Mouse (Mus musculus) CH12.LX (cell line): ENCODE measurements around the gene Prkca. TPM values are rescaled to one million over a fixed set of nuclear protein-coding genes. Genes with fewer than 3 reads are reported as not detected.

Experiments used
- DNase-seq: peaks from one replicate; pipeline ENCODE4 v3.0.0-alpha.2; 2013; ENCODE audit errors: extremely low read depth
- H3K27ac ChIP-seq: 2 replicates; pipeline ENCODE4 v1.5.1; 2012; ENCODE audit warnings: low read depth, mild to moderate bottlenecking, control low read depth, moderate library complexity; ENCODE audit not compliant: insufficient read depth
- H3K27me3 ChIP-seq: replicated peaks from 2 replicates; pipeline ENCODE3; 2012; ENCODE audit warnings: inconsistent platforms
- H3K36me3 ChIP-seq, 2 experiments: replicated peaks in 1 of 2; 2 replicates each; pipeline versions ENCODE3 to v1.6.1; 2012; ENCODE audit warnings: inconsistent platforms in 1 of 2, low read length in 1 of 2, mild to moderate bottlenecking in 1 of 2, mixed read lengths in 1 of 2, moderate library complexity in 1 of 2; ENCODE audit not compliant: control insufficient read depth in 1 of 2, insufficient read depth in 1 of 2
- H3K4me1 ChIP-seq, 2 experiments: 2 replicates each; pipeline ENCODE4 v1.6.1; 2012; ENCODE audit warnings: inconsistent platforms in 1 of 2, moderate library complexity in 1 of 2; ENCODE audit not compliant: insufficient read depth in 2 of 2, control insufficient read depth in 1 of 2
- H3K4me2 ChIP-seq: 2 replicates; pipeline ENCODE4 v1.6.1; 2012; ENCODE audit warnings: low read depth, mild to moderate bottlenecking, control low read depth; ENCODE audit not compliant: poor library complexity, insufficient read depth, severe bottlenecking
- H3K4me3 ChIP-seq, 3 experiments: fragments of 150-350 bp in 1 of 3; sonication (generic) in 1 of 3; replicated peaks in 1 of 3; 2 replicates each; pipeline versions ENCODE3 to v1.5.1; 2011 to 2012; ENCODE audit warnings: low read depth in 2 of 3, low read length in 2 of 3, mild to moderate bottlenecking in 2 of 3, moderate library complexity in 2 of 3, control low read depth in 1 of 3, improper control_type of control experiment in 1 of 3, inconsistent platforms in 1 of 3, mixed read lengths in 1 of 3; ENCODE audit not compliant: poor library complexity in 1 of 3
- H3K79me2 ChIP-seq: replicated peaks from 2 replicates; pipeline ENCODE4 v1.6.1; 2012; ENCODE audit warnings: mild to moderate bottlenecking, moderate library complexity; ENCODE audit not compliant: control insufficient read depth, poor library complexity, insufficient read depth, severe bottlenecking; ENCODE audit errors: extremely low read depth
- H3K9ac ChIP-seq: 2 replicates; pipeline ENCODE4 v1.6.1; 2012; ENCODE audit warnings: low read depth, mild to moderate bottlenecking, control low read depth, moderate library complexity; ENCODE audit not compliant: insufficient read depth
- H3K9me3 ChIP-seq: replicated peaks from 2 replicates; pipeline ENCODE3; 2012; ENCODE audit warnings: low read length, inconsistent platforms, mixed read lengths
- BHLHE40 ChIP-seq: IDR thresholded peaks from 2 replicates; pipeline ENCODE4 v1.6.1; 2011; ENCODE audit warnings: mild to moderate bottlenecking, low read depth, low read length, improper control_type of control experiment
- CTCF ChIP-seq, 2 experiments: IDR thresholded peaks in 1 of 2; conservative IDR thresholded peaks in 1 of 2; 2 replicates each; pipeline ENCODE4 v1.5.1; 2011 to 2012; ENCODE audit warnings: low read depth in 2 of 2, low read length in 2 of 2, improper control_type of control experiment in 1 of 2, inconsistent platforms in 1 of 2, mild to moderate bottlenecking in 1 of 2, moderate library complexity in 1 of 2
- E2F4 ChIP-seq: IDR thresholded peaks from 2 replicates; pipeline ENCODE4 v1.6.1; 2011; ENCODE audit warnings: low read depth, low read length, improper control_type of control experiment; ENCODE audit not compliant: insufficient replicate concordance
- ELF1 ChIP-seq: IDR thresholded peaks from 2 replicates; pipeline ENCODE4 v1.6.1; 2014; ENCODE audit warnings: low read depth, mild to moderate bottlenecking, inconsistent platforms, low read length, improper control_type of control experiment
- EP300 ChIP-seq: IDR thresholded peaks from 2 replicates; pipeline ENCODE4 v1.6.1; 2011; ENCODE audit warnings: low read length, improper control_type of control experiment
- ETS1 ChIP-seq: conservative IDR thresholded peaks from 2 replicates; pipeline ENCODE4 v1.6.1; 2012; ENCODE audit warnings: low read depth, mild to moderate bottlenecking, inconsistent platforms, low read length, improper control_type of control experiment, moderate library complexity
- IRF4 ChIP-seq: IDR thresholded peaks from 2 replicates; pipeline ENCODE4 v1.6.1; 2014; ENCODE audit warnings: low read depth, mild to moderate bottlenecking, inconsistent platforms, low read length, improper control_type of control experiment
- MAFK ChIP-seq: IDR thresholded peaks from 2 replicates; pipeline ENCODE4 v1.6.1; 2011; ENCODE audit warnings: low read length, improper control_type of control experiment; ENCODE audit not compliant: insufficient replicate concordance
- MAX ChIP-seq: IDR thresholded peaks from 2 replicates; pipeline ENCODE4 v1.6.1; 2011; ENCODE audit warnings: low read length, improper control_type of control experiment
- MAZ ChIP-seq: IDR thresholded peaks from 2 replicates; pipeline ENCODE4 v1.6.1; 2012; ENCODE audit warnings: low read depth, mild to moderate bottlenecking, inconsistent platforms, low read length, improper control_type of control experiment, moderate library complexity
- MXI1 ChIP-seq: IDR thresholded peaks from 2 replicates; pipeline ENCODE4 v1.6.1; 2011; ENCODE audit warnings: mild to moderate bottlenecking, low read depth, low read length, improper control_type of control experiment
- MYC ChIP-seq: IDR thresholded peaks from 2 replicates; pipeline ENCODE4 v1.6.1; 2011; ENCODE audit warnings: low read depth, mild to moderate bottlenecking, improper control_type of control experiment, low read length
- NELFE ChIP-seq: IDR thresholded peaks from 2 replicates; pipeline ENCODE4 v1.6.1; 2011; ENCODE audit warnings: low read depth, low read length, improper control_type of control experiment
- PAX5 ChIP-seq: IDR thresholded peaks from 2 replicates; pipeline ENCODE4 v1.6.1; 2012; ENCODE audit warnings: low read length, inconsistent platforms, mixed read lengths
- POLR2AphosphoS2 ChIP-seq: IDR thresholded peaks from 2 replicates; pipeline ENCODE4 v1.6.1; 2011; ENCODE audit warnings: low read depth, low read length, improper control_type of control experiment
- RCOR1 ChIP-seq: conservative IDR thresholded peaks from 2 replicates; pipeline ENCODE4 v1.6.1; 2012; ENCODE audit warnings: low read depth, mild to moderate bottlenecking, inconsistent platforms, low read length, improper control_type of control experiment
- SIN3A ChIP-seq: IDR thresholded peaks from 2 replicates; pipeline ENCODE4 v1.6.1; 2012; ENCODE audit warnings: low read length, improper control_type of control experiment, inconsistent platforms
- SMC3 ChIP-seq: IDR thresholded peaks from 2 replicates; pipeline ENCODE4 v1.6.1; 2011; ENCODE audit warnings: low read depth, low read length, improper control_type of control experiment
- TBP ChIP-seq: conservative IDR thresholded peaks from 2 replicates; pipeline ENCODE4 v1.6.1; 2011; ENCODE audit warnings: low read depth, low read length, improper control_type of control experiment
- TCF12 ChIP-seq: IDR thresholded peaks from 2 replicates; pipeline ENCODE4 v1.6.1; 2014; ENCODE audit warnings: low read depth, mild to moderate bottlenecking, inconsistent platforms, low read length, improper control_type of control experiment
- UBTF ChIP-seq: IDR thresholded peaks from 2 replicates; pipeline ENCODE4 v1.6.1; 2012; ENCODE audit warnings: low read depth, mild to moderate bottlenecking, inconsistent platforms, low read length, improper control_type of control experiment, moderate library complexity
- USF1 ChIP-seq: IDR thresholded peaks from 2 replicates; pipeline ENCODE4 v1.6.1; 2014; ENCODE audit warnings: low read depth, mild to moderate bottlenecking, inconsistent platforms, low read length, improper control_type of control experiment
- ZC3H11A ChIP-seq: IDR thresholded peaks from 2 replicates; pipeline ENCODE4 v1.6.1; 2012; ENCODE audit warnings: low read depth, mild to moderate bottlenecking, inconsistent platforms, low read length, improper control_type of control experiment
- ZKSCAN1 ChIP-seq: IDR thresholded peaks from 2 replicates; pipeline ENCODE4 v1.6.1; 2012; ENCODE audit warnings: low read depth, inconsistent platforms, low read length, improper control_type of control experiment, borderline replicate concordance
- ZNF384 ChIP-seq: IDR thresholded peaks from 2 replicates; pipeline ENCODE4 v1.6.1; 2012; ENCODE audit warnings: low read depth, low read length, improper control_type of control experiment, inconsistent platforms
- dilution Hi-C: fragments of 300-500 bp; cut with MboI; formaldehyde crosslinking; loops from 2 replicates; pipeline ENCODE4 v1.14.3; 2020; ENCODE audit warnings: low sequenced_read_pairs; ENCODE audit not compliant: extremely low pct_unique_long_range_greater_than_20kb, extremely low pct_ligation_motif_present
- in situ Hi-C: fragments of 300-500 bp; cut with MboI; formaldehyde crosslinking; loops from 3 replicates; pipeline ENCODE4 v1.14.3; 2019; ENCODE audit warnings: low sequenced_read_pairs, low pct_ligation_motif_present, low pct_unique_long_range_greater_than_20kb, mixed read lengths
- polyA plus RNA-seq: library from polyadenylated mRNA; unstranded; fragments of >175 nt; gene quantifications from 2 replicates; pipeline ENCODE4 v1.2.1, GENCODE M21; 2012; ENCODE audit warnings: low read depth; ENCODE audit not compliant: insufficient read length
- total RNA-seq, 2 experiments: library from RNA; depleted of rRNA; stranded (reverse); fragments of 300-350 nt in 1 of 2; fragments of >200 nt in 1 of 2; gene quantifications; 2 replicates each; pipeline ENCODE4 v1.2.3; 2012 to 2014

Gene Prkca
- total and polyA plus RNA-seq, 3 experiments = 40.0 to 107 (median 43.7) TPM

DNA sequence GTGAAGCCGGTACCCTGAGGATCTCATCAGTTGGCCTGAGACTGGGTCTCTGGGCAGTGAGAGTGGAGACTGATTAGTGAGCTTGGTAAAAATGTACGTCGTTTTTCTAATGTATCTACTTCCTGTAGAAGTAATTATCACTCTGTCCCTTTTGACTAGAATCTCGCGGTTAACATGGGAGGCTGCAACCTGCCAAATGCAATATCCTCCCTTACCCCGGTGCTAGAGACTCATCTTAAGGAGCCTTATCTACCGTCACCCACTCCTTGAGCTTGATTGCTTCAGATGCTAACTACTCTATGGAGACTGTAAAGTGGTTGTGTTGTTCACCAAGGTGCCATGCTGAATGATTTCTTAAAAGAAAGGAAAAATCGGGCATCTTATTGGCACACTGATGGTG is 1.9 kb downstream of the Prkca start:
- peaks cover 3 to 28% of the 10 kb centered on the region in 2 experiments for H3K36me3 ChIP-seq
- no peak for DNase-seq

DNA sequence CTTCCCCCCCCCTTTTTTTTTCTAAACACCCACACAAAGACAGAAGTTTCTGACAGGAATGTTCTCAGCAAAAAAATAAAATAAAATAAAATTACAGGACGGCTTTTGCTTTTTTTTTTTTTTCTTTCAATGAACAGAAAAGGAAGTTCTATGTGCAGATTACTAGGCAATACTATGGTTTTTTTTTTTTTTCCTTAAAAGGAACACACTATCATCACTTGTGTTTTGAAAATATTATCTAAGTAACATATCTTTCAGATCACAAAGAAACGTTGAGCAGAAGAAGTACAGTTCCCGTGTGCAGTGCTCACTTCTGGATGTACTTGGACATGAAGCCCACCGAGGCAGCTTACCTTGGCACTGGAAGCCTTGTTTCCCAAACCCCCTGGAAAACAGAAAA is 3.4 kb downstream of the Prkca start:
- Histone ChIP-seq H3K27ac (no peak overlapping the region), H3K4me3 (peak overlapping the region in 2 of 3 experiments; percentile 91 to 94), H3K9ac (no peak overlapping the region), H3K27me3 (no peaks in the 10 kb centered on the region), H3K9me3 (no peaks in the 10 kb centered on the region), H3K36me3 (peaks cover 3 to 40% of the 10 kb centered on the region in 2 experiments), H3K4me2 (no peak overlapping the region), H3K4me1 (peaks cover 8 to 62% of the 10 kb centered on the region in 2 experiments), H3K79me2 (peaks cover 40% of the 10 kb centered on the region)
- in situ Hi-C loops = no loop called here
- DNase-seq = no peak
- TF ChIP-seq POLR2AphosphoS2 (no peak), ZNF384 (peak; percentile 59; the same call in 1 of the 2 replicates)
- dilution Hi-C loops = no loop called here

More for the DNA sequence above, 1.9 kb downstream of the Prkca start:
- Histone ChIP-seq H3K4me2 (peak overlapping the region; percentile 67), H3K27me3 (no peaks in the 10 kb centered on the region), H3K9ac (peak overlapping the region; percentile 81), H3K79me2 (peaks cover 34% of the 10 kb centered on the region), H3K9me3 (no peaks in the 10 kb centered on the region), H3K4me1 (peaks cover 2 to 47% of the 10 kb centered on the region in 2 experiments), H3K27ac (no peak overlapping the region), H3K4me3 (peak overlapping the region; percentile 48 to 94 (median 91))
- dilution Hi-C loops = no loop called here
- peak; percentile 45 for TF ChIP-seq MXI1
- TF ChIP-seq PAX5 = no peak
- TF ChIP-seq ELF1 = no peak
- no peak for TF ChIP-seq ZNF384
- no peak for TF ChIP-seq UBTF
- in situ Hi-C loops = no loop called here

DNA sequence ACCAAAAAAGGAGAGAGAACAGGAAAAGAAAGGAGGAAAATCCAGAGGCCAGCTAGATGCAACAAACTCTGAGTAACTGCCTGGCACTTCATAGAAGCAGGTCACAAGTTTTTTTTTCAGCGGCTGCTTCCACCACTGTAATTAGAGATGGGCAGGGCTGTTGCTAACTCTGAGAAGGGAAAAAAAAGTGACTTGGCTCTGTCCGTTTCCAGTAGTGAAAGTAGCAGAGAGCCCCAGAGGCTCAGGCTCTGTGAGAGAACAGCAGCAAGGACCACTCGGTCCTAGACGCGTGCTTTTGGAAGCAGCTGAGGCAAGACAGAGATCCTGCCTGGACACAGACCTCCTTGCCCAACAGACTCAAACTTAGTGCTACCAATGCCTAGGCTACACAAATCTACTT is 7.3 kb downstream of the Prkca start:
- Histone ChIP-seq H3K36me3 (peaks cover 3 to 77% of the 10 kb centered on the region in 2 experiments), H3K9ac (peak overlapping the region; percentile 76)
- dilution Hi-C loops = no loop called here

More for the DNA sequence above, 7.3 kb downstream of the Prkca start:
- H3K27ac ChIP-seq = 0 out of 2 replicates have a peak overlapping the region, but pooled peaks have one; percentile 42
- H3K79me2 ChIP-seq = peaks cover 25% of the 10 kb centered on the region
- H3K27me3 ChIP-seq = no peaks in the 10 kb centered on the region
- H3K9me3 ChIP-seq = no peaks in the 10 kb centered on the region
- H3K4me2 ChIP-seq = peak overlapping the region; percentile 70
- H3K4me3 ChIP-seq = no peak overlapping the region
- peak; percentile 64 for DNase-seq
- H3K4me1 ChIP-seq = peaks cover 15 to 94% of the 10 kb centered on the region in 2 experiments
- no peak for TF ChIP-seq RCOR1
- no peak for TF ChIP-seq MAZ
- no peak for TF ChIP-seq MAX
- TF ChIP-seq ETS1 = 0 out of 2 replicates have a peak, but pooled peaks have one; percentile 15
- no peak for TF ChIP-seq TCF12
- TF ChIP-seq EP300 = peak; percentile 14; the same call in 1 of the 2 replicates
- no peak for TF ChIP-seq NELFE
- no peak for TF ChIP-seq CTCF (conservative IDR thresholded peaks at IDR 0.05 in 1 of 2, IDR thresholded peaks at IDR 0.05 in 1 of 2; ENCODE audit: low read depth in 2 of 2, low read length in 2 of 2)
- peak; percentile 18; the same call in 1 of the 2 replicates for TF ChIP-seq BHLHE40
- TF ChIP-seq SIN3A = no peak
- TF ChIP-seq ZC3H11A = no peak
- TF ChIP-seq PAX5 = no peak
- no peak for TF ChIP-seq UBTF
- no peak for TF ChIP-seq USF1
- no peak for TF ChIP-seq MYC
- TF ChIP-seq ZKSCAN1 = no peak
- no peak for TF ChIP-seq E2F4
- TF ChIP-seq ZNF384 = peak; percentile 93
- no peak for TF ChIP-seq ELF1
- TF ChIP-seq IRF4 = no peak
- no peak; the same call in 1 of the 2 replicates for TF ChIP-seq MAFK
- TF ChIP-seq SMC3 = no peak
- no peak for TF ChIP-seq TBP
- in situ Hi-C loops = no loop called here
